Mouse (Mus musculus) cortical plate, adult 2 months (tissue): ENCODE results near the gene Smim11.

Source experiments
- CTCF ChIP-seq: fragments of 200-500 bp; IDR thresholded peaks from 2 replicates; pipeline ENCODE4 v1.5.1; 2011; ENCODE audit warnings: mild to moderate bottlenecking, control low read depth, low read length; ENCODE audit not compliant: insufficient read depth; ENCODE audit errors: extremely low read depth
- POLR2A ChIP-seq: fragments of 200-500 bp; IDR thresholded peaks from 2 replicates; pipeline ENCODE4 v1.6.1; 2011; ENCODE audit warnings: mild to moderate bottlenecking, low read length, control low read depth; ENCODE audit not compliant: insufficient read depth; ENCODE audit errors: extremely low read depth

GRCm38 (mm10) chr16:92294267-92294970 is 6.7 kb upstream of the Smim11 start:
- TF ChIP-seq POLR2A: no peak
- no peak for TF ChIP-seq CTCF
